Mouse (Mus musculus) embryonic facial prominence, embryonic 14.5 days (tissue): ENCODE data around the gene Gm17455. TPM values are rescaled to one million over a fixed set of nuclear protein-coding genes. Genes with fewer than 3 reads are reported as not detected.

Experiments used
- ATAC-seq: fragments of 200-750 bp; cut with Nextera tagmentation; 2 replicates; pipeline ENCODE4 v1.8.0; 2017; ENCODE audit warnings: low read depth, moderate number of reproducible peaks, moderate TSS enrichment
- DNase-seq: peaks from one replicate; pipeline ENCODE4 v3.0.0-alpha.2; 2015; ENCODE audit warnings: low spot score
- H3K27ac ChIP-seq: fragments of 300-500 bp; sonication (generic); replicated peaks from 2 replicates; pipeline ENCODE4 v1.5.1; 2014; ENCODE audit warnings: low read depth, mild to moderate bottlenecking, low read length, moderate library complexity
- H3K27me3 ChIP-seq: fragments of 300-500 bp; sonication (generic); replicated peaks from 2 replicates; pipeline ENCODE4 v1.6.1; 2014; ENCODE audit warnings: low read length; ENCODE audit not compliant: control insufficient read depth, insufficient read depth
- H3K36me3 ChIP-seq: fragments of 300-500 bp; sonication (generic); 2 replicates; pipeline ENCODE4 v1.6.1; 2014; ENCODE audit warnings: low read length, mixed read lengths; ENCODE audit not compliant: control insufficient read depth, insufficient read depth
- H3K4me1 ChIP-seq: fragments of 300-500 bp; sonication (generic); 2 replicates; pipeline ENCODE4 v1.6.1; 2014; ENCODE audit warnings: antibody characterized with exemption, low read length; ENCODE audit not compliant: control insufficient read depth, insufficient read depth
- H3K4me2 ChIP-seq: fragments of 300-500 bp; sonication (generic); 2 replicates; pipeline ENCODE4 v1.6.1; 2014; ENCODE audit warnings: low read depth, mild to moderate bottlenecking, low read length, moderate library complexity, mixed read lengths
- H3K4me3 ChIP-seq: fragments of 300-500 bp; sonication (generic); 2 replicates; pipeline ENCODE4 v1.5.1; 2014; ENCODE audit warnings: low read depth, mild to moderate bottlenecking, low read length
- H3K9ac ChIP-seq: fragments of 300-500 bp; sonication (generic); 2 replicates; pipeline ENCODE4 v1.6.1; 2014; ENCODE audit warnings: low read depth, mild to moderate bottlenecking, low read length, moderate library complexity, mixed read lengths
- H3K9me3 ChIP-seq: fragments of 300-500 bp; sonication (generic); 2 replicates; pipeline ENCODE4 v1.6.1; 2016; ENCODE audit warnings: low read length; ENCODE audit not compliant: control insufficient read depth
- WGBS: fragments of 180-500 bp; shearing (Covaris S2); extraction: QIAGEN DNeasy Blood & Tissue Kit; methylation state at CpG from one replicate; pipeline ENCODE4 v1.1.7; 2014; 5-methylcytosine and 5-hydroxymethylcytosine counted together
- polyA plus RNA-seq: library from polyadenylated mRNA; unstranded; fragments of >200 nt; fragmentation: Nextera tagmentation; extraction: Ambion mirVana; gene quantifications from 2 replicates; pipeline ENCODE4 v1.2.1, GENCODE M21; 2014

The Gm17455 gene
- polyA plus RNA-seq, 1 experiment from 2014 or later, result 1.7 TPM

DNA sequence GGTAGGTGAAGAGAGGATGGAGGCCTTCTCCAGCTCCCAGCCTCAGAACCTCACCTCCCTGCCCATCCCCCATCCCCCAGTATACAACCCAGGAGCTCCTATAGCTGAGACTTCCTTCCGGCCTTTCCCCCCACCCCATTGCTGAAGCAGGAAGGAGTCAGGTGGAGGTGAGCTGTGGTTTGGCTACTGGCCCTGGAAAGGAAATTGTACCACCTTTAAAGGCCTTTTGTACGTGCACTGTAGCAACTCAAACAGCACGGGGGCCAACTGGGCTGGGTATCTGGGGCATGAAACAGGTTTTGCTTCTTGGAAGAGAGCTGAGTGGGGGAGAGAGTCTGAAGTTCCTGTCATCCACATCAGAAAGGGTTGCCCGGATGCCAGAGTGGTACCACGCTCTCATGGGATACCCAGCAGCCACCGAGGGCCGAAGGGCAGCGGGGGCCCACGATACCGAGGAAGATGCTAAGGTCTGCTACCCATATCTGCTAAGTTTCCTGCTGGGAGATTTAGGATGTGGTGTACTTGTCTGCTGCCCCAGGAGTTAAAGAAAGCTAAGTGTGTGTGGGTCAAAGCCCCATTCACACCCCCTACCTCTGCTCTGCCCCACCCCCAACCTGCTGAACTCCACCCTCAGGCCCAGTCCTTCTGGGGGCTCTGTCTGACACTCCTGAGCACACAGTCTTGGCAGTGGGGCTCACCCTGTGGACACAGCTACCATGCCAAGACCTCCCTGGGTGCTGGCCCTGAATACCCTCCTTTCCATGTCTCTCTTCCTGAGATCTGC lies 18.2 kb upstream of the Gm17455 start:
- peak; percentile 73 for ATAC-seq

DNA sequence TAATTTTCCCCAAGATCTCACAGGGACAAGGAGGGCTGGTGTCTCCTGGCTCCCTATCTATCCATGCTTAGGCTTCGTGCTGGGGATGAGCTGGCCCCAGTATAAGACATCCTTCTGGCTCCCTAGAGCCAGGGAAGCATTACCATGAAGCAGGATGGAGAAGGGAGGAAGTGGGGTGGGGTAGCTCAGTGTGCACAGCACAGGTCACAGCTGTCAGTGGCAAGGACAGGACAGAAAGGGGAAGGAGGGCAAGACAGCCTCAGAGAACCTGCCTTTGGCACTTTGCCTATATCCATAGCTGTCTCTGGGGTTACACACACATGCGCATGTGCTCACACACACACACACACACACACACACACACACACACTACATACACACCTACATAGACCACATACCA lies 11.2 kb upstream of the Gm17455 start:
- no peaks in the 10 kb centered on the region for H3K36me3 ChIP-seq
- no peak overlapping the region for H3K9ac ChIP-seq
- WGBS, result 88% methylated on average over 1 of the region's 2 CpGs
- H3K4me2 ChIP-seq, result no peak overlapping the region
- H3K27me3 ChIP-seq, result no peaks in the 10 kb centered on the region
- no peak overlapping the region for H3K27ac ChIP-seq
- H3K4me1 ChIP-seq, result 0 out of 2 replicates have a peak, but pooled peaks cover 6% of the 10 kb centered on the region
- DNase-seq, result no peak
- no peaks in the 10 kb centered on the region for H3K9me3 ChIP-seq
- no peak overlapping the region for H3K4me3 ChIP-seq
- no peak for ATAC-seq

More for the DNA sequence above, 18.2 kb upstream of the Gm17455 start:
- Histone ChIP-seq H3K36me3 (no peaks in the 10 kb centered on the region), H3K4me1 (no peaks in the 10 kb centered on the region), H3K9ac (no peak overlapping the region), H3K4me2 (no peak overlapping the region), H3K27ac (peak overlapping the region; percentile 36), H3K4me3 (no peak overlapping the region), H3K27me3 (no peaks in the 10 kb centered on the region), H3K9me3 (no peaks in the 10 kb centered on the region)
- peak; percentile 59 for DNase-seq
- 64% methylated on average over 10 of the region's 10 CpGs for WGBS

DNA sequence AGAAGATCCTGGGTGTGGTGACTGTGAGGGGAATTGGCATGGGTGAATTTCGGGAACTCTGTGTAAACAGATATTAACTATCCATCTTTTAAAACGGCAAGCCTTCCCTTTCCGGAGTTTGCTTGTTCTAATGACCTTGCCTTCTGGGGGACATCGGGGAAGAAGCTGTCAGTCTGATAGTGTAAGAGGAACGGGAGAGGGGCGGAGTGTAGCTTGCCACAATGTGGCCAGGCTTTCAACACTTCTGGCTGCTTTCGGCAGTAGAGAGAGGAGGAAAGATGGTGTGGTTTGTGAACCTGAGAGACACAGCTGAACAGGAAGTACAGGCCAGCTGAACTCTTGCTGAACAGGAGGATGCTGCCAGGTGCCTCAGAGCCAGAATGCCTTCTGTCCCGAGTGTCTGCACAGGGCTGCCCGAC lies 10.1 kb upstream of the Gm17455 start:
- no peak overlapping the region for H3K9ac ChIP-seq
- 35% methylated on average over 9 of the region's 9 CpGs for WGBS
- no peak for ATAC-seq

DNA sequence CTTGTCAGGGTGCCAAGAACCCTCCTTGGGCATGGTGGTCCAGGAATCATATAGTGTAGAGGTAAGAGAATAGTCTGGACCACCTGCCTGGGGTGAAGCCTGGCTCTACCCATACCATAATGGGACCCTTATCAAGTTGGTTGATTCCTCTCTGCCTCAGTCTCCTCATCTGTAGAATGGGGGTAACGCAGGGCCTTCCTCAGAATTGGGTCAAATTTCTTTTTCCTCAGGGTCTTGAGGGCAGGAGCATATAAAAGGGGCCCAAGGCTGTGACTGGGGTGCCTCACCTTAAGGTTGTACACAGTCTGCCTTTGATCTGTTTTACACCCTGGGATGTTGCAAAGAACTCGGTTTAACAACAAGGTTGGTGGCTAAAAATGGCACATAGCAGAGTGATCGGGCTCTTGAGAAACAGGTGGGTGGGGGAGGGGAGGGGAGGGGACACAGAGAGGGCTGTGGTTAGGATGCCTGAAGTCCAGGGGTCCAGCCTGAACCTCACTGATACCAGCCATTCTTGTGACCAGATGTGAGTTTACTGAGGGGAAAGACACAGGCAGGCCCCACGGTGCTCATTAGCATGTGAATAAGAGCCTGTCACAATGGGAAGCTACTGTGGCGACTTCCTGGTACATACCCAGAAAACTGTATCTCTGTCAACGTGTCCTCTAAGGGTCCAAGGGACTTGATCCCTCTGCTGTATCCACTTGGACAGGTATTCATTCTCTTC lies 9.2 kb upstream of the Gm17455 start:
- H3K4me3 ChIP-seq, result no peak overlapping the region
- DNase-seq (no peak), ATAC-seq (no peak)
- H3K9ac ChIP-seq, result no peak overlapping the region
- 0 out of 2 replicates have a peak, but pooled peaks cover 6% of the 10 kb centered on the region for H3K4me1 ChIP-seq
- H3K27me3 ChIP-seq, result no peaks in the 10 kb centered on the region
- H3K27ac ChIP-seq, result no peak overlapping the region
- no peaks in the 10 kb centered on the region for H3K36me3 ChIP-seq
- WGBS, result 48% methylated on average over 5 of the region's 6 CpGs
- H3K4me2 ChIP-seq, result no peak overlapping the region
- no peaks in the 10 kb centered on the region for H3K9me3 ChIP-seq

More for the DNA sequence above, 10.1 kb upstream of the Gm17455 start:
- Histone ChIP-seq H3K27me3 (no peaks in the 10 kb centered on the region), H3K4me2 (no peak overlapping the region), H3K36me3 (no peaks in the 10 kb centered on the region), H3K9me3 (no peaks in the 10 kb centered on the region), H3K4me1 (0 out of 2 replicates have a peak, but pooled peaks cover 6% of the 10 kb centered on the region), H3K4me3 (no peak overlapping the region), H3K27ac (no peak overlapping the region)
- no peak for DNase-seq

DNA sequence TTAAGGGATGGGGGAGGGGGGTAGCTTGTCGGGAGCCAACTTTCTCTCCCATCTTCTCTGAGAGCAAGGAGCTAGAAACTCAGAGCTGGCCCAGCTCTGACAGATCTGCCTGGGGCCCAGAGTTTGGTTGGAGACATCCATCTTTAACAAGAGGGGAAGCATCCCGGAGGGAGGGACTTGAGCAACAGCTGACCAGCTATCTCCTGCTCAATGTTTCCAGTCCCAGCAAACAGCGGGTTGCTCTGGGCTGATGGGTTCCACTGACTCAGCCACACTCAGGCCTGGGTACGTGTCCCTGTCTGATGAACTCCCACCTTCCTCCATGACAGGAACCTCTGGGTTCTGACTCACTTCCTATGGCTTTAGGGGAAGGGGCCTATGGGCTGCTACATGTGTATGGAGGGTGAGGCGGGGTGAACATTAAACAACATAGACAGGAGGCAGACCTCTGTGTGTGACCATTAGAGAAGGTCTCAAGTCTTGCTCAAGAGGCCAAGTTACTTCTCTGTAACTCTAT lies 8.6 kb upstream of the Gm17455 start:
- ATAC-seq (no peak), DNase-seq (no peak)
- no peak overlapping the region for H3K4me2 ChIP-seq
- WGBS, result 63% methylated on average over 5 of the region's 5 CpGs
- no peaks in the 10 kb centered on the region for H3K36me3 ChIP-seq
- H3K27me3 ChIP-seq, result no peaks in the 10 kb centered on the region
- H3K4me1 ChIP-seq, result 0 out of 2 replicates have a peak, but pooled peaks cover 6% of the 10 kb centered on the region
- no peak overlapping the region for H3K4me3 ChIP-seq
- H3K9ac ChIP-seq, result no peak overlapping the region
- H3K9me3 ChIP-seq, result no peaks in the 10 kb centered on the region
- H3K27ac ChIP-seq, result no peak overlapping the region

DNA sequence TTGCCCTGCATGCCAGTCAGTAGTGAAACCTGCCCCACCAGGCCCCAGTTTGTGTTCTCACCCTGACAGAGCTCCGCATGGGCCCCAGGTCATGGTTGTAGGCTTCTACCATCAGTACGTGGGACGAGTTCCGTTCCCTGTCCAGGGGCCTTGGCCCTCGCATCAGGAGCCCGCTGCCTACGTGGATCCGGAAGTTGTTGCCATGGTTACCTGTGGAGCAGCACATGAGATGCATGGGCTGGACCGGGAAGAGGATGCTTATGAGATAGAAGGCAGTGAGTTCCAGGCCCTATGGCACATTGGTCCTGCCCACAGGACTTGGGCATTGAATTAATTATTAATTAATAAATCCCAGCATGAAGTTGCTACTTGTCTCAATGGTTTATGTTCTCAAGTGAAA lies 7.9 kb upstream of the Gm17455 start:
- no peak for DNase-seq
- no peak overlapping the region for H3K27ac ChIP-seq
- no peak for ATAC-seq
- no peaks in the 10 kb centered on the region for H3K36me3 ChIP-seq
- 94% methylated on average over 9 of the region's 9 CpGs for WGBS
- no peak overlapping the region for H3K4me2 ChIP-seq
- H3K9ac ChIP-seq, result no peak overlapping the region
- H3K4me3 ChIP-seq, result no peak overlapping the region
- H3K4me1 ChIP-seq, result 0 out of 2 replicates have a peak, but pooled peaks cover 6% of the 10 kb centered on the region
- no peaks in the 10 kb centered on the region for H3K9me3 ChIP-seq
- no peaks in the 10 kb centered on the region for H3K27me3 ChIP-seq

DNA sequence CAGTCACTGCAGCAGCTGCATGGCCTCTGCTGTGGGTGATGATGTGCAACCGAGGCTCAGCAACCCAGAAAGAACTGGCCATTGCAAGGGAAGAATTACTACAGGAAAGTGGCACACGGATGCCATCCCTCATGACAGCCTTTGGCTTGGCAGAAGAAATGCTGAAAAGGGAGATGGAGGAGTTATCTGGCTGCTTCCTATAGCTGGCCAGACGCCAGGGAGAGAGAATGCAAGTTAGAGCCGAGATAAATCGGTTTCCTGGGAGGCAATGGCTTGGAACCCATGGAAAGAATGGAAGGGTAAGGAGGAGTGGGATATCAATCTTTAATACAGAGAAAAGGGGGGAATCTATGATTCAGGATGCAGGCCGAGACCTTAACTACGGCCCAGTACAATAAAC lies 4.6 kb upstream of the Gm17455 start:
- Histone ChIP-seq H3K4me2 (no peak overlapping the region), H3K9ac (no peak overlapping the region), H3K9me3 (no peaks in the 10 kb centered on the region), H3K4me3 (no peak overlapping the region), H3K36me3 (no peaks in the 10 kb centered on the region), H3K27ac (no peak overlapping the region), H3K4me1 (no peaks in the 10 kb centered on the region), H3K27me3 (no peaks in the 10 kb centered on the region)
- ATAC-seq (no peak), DNase-seq (no peak)
- WGBS, result 76% methylated on average over 7 of the region's 7 CpGs

DNA sequence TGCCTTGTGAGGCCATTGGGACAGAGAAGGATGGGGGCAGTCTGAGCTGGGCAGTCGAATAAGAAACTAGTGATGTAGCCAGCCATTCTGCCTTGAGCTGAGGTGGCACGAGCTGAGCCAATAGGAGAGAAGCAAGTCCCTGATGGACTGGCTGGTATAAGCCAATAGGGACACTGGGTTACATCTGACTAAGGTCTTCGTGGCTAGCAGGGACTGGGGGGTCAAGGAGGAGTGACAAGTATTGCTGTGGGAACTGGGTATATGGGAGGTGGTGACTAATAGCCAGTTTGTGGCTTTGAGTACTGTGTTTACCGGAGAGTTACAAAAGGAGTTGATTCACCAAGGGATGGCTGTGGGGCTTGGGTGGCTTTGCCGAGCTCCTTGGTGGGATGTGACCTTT lies 3.9 kb upstream of the Gm17455 start:
- no peaks in the 10 kb centered on the region for H3K36me3 ChIP-seq
- WGBS, result 72% methylated on average over 5 of the region's 5 CpGs
- no peaks in the 10 kb centered on the region for H3K4me1 ChIP-seq
- DNase-seq (no peak), ATAC-seq (no peak)
- H3K27ac ChIP-seq, result no peak overlapping the region
- no peaks in the 10 kb centered on the region for H3K27me3 ChIP-seq
- H3K9ac ChIP-seq, result no peak overlapping the region
- H3K4me3 ChIP-seq, result no peak overlapping the region
- H3K9me3 ChIP-seq, result no peaks in the 10 kb centered on the region
- H3K4me2 ChIP-seq, result no peak overlapping the region
